Mouse (Mus musculus) erythroblast, embryonic 14.5 days (primary cell): ENCODE results near the gene Pde4d.

Source experiments
- GATA1 ChIP-seq: IDR thresholded peaks from 2 replicates; pipeline ENCODE4 v1.6.1; 2012; ENCODE audit warnings: low read length, inconsistent platforms, mixed read lengths
- TAL1 ChIP-seq: IDR thresholded peaks from 3 replicates; pipeline ENCODE4 v1.6.1; 2012; ENCODE audit warnings: low read length, inconsistent platforms, mixed read lengths

- no peak for TF ChIP-seq GATA1
- no peak for TF ChIP-seq TAL1
These were observed 793.4 kb downstream of the Pde4d start for GRCm38 (mm10) chr13:109243160-109243559.
